Mouse (Mus musculus) gastrocnemius, adult 18-20 months (tissue): ENCODE measurements around the gene Atp12a. TPM values are rescaled to one million over a fixed set of nuclear protein-coding genes. Genes with fewer than 3 reads are reported as not detected.
A peak's percentile ranks its signal among the peaks of the same experiment; 100 is the strongest.

ENCODE experiments used
- DNase-seq: peaks from one replicate; pipeline ENCODE4 v3.0.0; 2021; ENCODE audit warnings: low spot score
- total RNA-seq, 2 experiments: library from RNA; stranded (reverse); gene quantifications; 2 replicates each; pipeline ENCODE4 v1.2.3; 2021

Gene Atp12a
- total RNA-seq, 2 experiments from 2014 or later: not detected

GRCm38 (mm10) chr14:56377745-56378144, 12.9 kb downstream of the Atp12a start:
- no peak for DNase-seq

GRCm38 (mm10) chr14:56379336-56379735, 14.5 kb downstream of the Atp12a start:
- no peak for DNase-seq

GRCm38 (mm10) chr14:56382366-56382765, 17.5 kb downstream of the Atp12a start:
- DNase-seq: no peak

GRCm38 (mm10) chr14:56390247-56390646, 25.4 kb downstream of the Atp12a start:
- DNase-seq: no peak

- peak; percentile 2 for DNase-seq
Measured at GRCm38 (mm10) chr14:56393704-56394312, 28.9 kb downstream of the Atp12a start.

GRCm38 (mm10) chr14:56398001-56398400, 33.1 kb downstream of the Atp12a start:
- DNase-seq: peak; percentile 6

GRCm38 (mm10) chr14:56402311-56403071, 37.6 kb downstream of the Atp12a start, which contains the start of gene Rnf17:
Gene Rnf17, plus strand, starts transcription at chr14:56402581.
- DNase-seq: no peak

GRCm38 (mm10) chr14:56403072-56403375, 38.2 kb downstream of the Atp12a start:
- DNase-seq: no peak

Other genes with a start within 250 kb of the Atp12a start
- not detected for gene Gzme, start 244.4 kb upstream of the Atp12a start, total RNA-seq
- gene Gzmd, start 232.5 kb upstream of the Atp12a start, total RNA-seq: not detected
- gene Gzmg, start 205.5 kb upstream of the Atp12a start, total RNA-seq: not detected
- not detected for gene Gzmn, start 190.5 kb upstream of the Atp12a start, total RNA-seq
- not detected for gene Gzmf, start 153.7 kb upstream of the Atp12a start, total RNA-seq
- not detected for gene Gzmc, start 130.4 kb upstream of the Atp12a start, total RNA-seq
- not detected for gene Gzmb, start 102.8 kb upstream of the Atp12a start, total RNA-seq
- gene Rnf17, start 37.5 kb downstream of the Atp12a start, total RNA-seq: under 1 TPM; 0.11 to 0.36 TPM
- gene Cenpj, start 210.4 kb downstream of the Atp12a start, total RNA-seq: 1 to 10 TPM; 1.5 to 2.4 TPM
- 10 to 100 TPM; 16.7 to 22.4 TPM for gene Parp4, start 210.6 kb downstream of the Atp12a start, total RNA-seq